Mouse (Mus musculus) liver, adult 2 months (tissue): Measurements from ENCODE around the gene Nrg3. TPM values are rescaled to one million over a fixed set of nuclear protein-coding genes. Genes with fewer than 3 reads are reported as not detected.
"Not testable (repeated sequence)": the region's sequence is repeated elsewhere in the genome, so short reads cannot be mapped to it uniquely, and the experiment has no call there.

ENCODE experiments used
- DNase-seq: peaks from one replicate; pipeline ENCODE4 v3.0.0-alpha.2; 2011; ENCODE audit warnings: low read depth, low spot score; ENCODE audit errors: extremely low read depth
- H3K27ac ChIP-seq: fragments of 200-500 bp; replicated peaks from 2 replicates; pipeline ENCODE4 v1.5.1; 2012; ENCODE audit warnings: low read depth, mild to moderate bottlenecking, control low read depth, inconsistent platforms, low read length; ENCODE audit not compliant: insufficient read depth
- H3K27me3 ChIP-seq: fragments of 200-500 bp; 2 replicates; pipeline ENCODE4 v1.6.1; 2012; ENCODE audit warnings: mild to moderate bottlenecking, moderate library complexity, low read length, inconsistent platforms; ENCODE audit not compliant: control insufficient read depth, insufficient read depth
- H3K36me3 ChIP-seq: fragments of 200-500 bp; 2 replicates; pipeline ENCODE4 v1.6.1; 2012; ENCODE audit warnings: low read length, inconsistent platforms; ENCODE audit not compliant: control insufficient read depth, insufficient read depth
- H3K4me1 ChIP-seq: fragments of 200-500 bp; 2 replicates; pipeline ENCODE4 v1.6.1; 2011; ENCODE audit warnings: low read length; ENCODE audit not compliant: control insufficient read depth, insufficient read depth
- H3K4me3 ChIP-seq: fragments of 200-500 bp; 2 replicates; pipeline ENCODE4 v1.5.1; 2011; ENCODE audit warnings: low read depth, mild to moderate bottlenecking, control low read depth, low read length, moderate library complexity; ENCODE audit not compliant: insufficient read depth
- H3K79me2 ChIP-seq: fragments of 200-500 bp; 2 replicates; pipeline ENCODE4 v1.6.1; 2012; ENCODE audit warnings: inconsistent platforms, mild to moderate bottlenecking, low read length, moderate library complexity; ENCODE audit not compliant: control insufficient read depth, insufficient read depth
- H3K9ac ChIP-seq: fragments of 200-500 bp; 2 replicates; pipeline ENCODE4 v1.6.1; 2012; ENCODE audit warnings: low read depth, mild to moderate bottlenecking, control low read depth, inconsistent platforms, low read length
- CTCF ChIP-seq: fragments of 200-500 bp; IDR thresholded peaks from 2 replicates; pipeline ENCODE4 v1.5.1; 2011; ENCODE audit warnings: low read depth, low read length, control low read depth
- POLR2A ChIP-seq: fragments of 200-500 bp; IDR thresholded peaks from 2 replicates; pipeline ENCODE4 v1.6.1; 2011; ENCODE audit warnings: low read length, control low read depth; ENCODE audit not compliant: insufficient read depth; ENCODE audit errors: extremely low read depth
- WGBS: fragments of 180-500 bp; shearing (Covaris S2); methylation state at CpG from one replicate; pipeline ENCODE4 v1.1.7; 2018; 5-methylcytosine and 5-hydroxymethylcytosine counted together
- polyA plus RNA-seq: library from polyadenylated mRNA; depleted of rRNA; stranded (reverse); fragments of >200 nt; gene quantifications from 2 replicates; pipeline ENCODE4 v1.2.3, GENCODE M21; 2012
- total RNA-seq: library from RNA; depleted of rRNA; stranded (reverse); fragments of >200 nt; gene quantifications from 2 replicates; pipeline ENCODE4 v1.2.3, GENCODE M21; 2014

Nrg3 gene
- total and polyA plus RNA-seq, 2 experiments = not detected

GRCm38 (mm10) chr14:39173709-39174108 is 299.2 kb downstream of the Nrg3 start:
- TF ChIP-seq CTCF (no peak), POLR2A (no peak)
- WGBS = 69% methylated on average over 2 of the region's 2 CpGs
- H3K79me2 ChIP-seq = no peaks in the 10 kb centered on the region
- H3K9ac ChIP-seq = no peak overlapping the region
- H3K4me3 ChIP-seq = no peak overlapping the region
- H3K27ac ChIP-seq = no peak overlapping the region
- DNase-seq = no peak
- H3K36me3 ChIP-seq = no peaks in the 10 kb centered on the region
- no peaks in the 10 kb centered on the region for H3K4me1 ChIP-seq
- H3K27me3 ChIP-seq = no peaks in the 10 kb centered on the region

GRCm38 (mm10) chr14:39160140-39160539 is 312.7 kb downstream of the Nrg3 start:
- DNase-seq = no peak

GRCm38 (mm10) chr14:39155462-39155861 is 317.4 kb downstream of the Nrg3 start:
- H3K9ac ChIP-seq = no peak overlapping the region
- no peaks in the 10 kb centered on the region for H3K4me1 ChIP-seq
- H3K27ac ChIP-seq = no peak overlapping the region
- DNase-seq = no peak
- TF ChIP-seq CTCF (no peak), POLR2A (no peak)
- H3K36me3 ChIP-seq = no peaks in the 10 kb centered on the region
- H3K79me2 ChIP-seq = no peaks in the 10 kb centered on the region
- WGBS = 26% methylated on average over 1 of the region's 1 CpGs
- no peak overlapping the region for H3K4me3 ChIP-seq
- no peaks in the 10 kb centered on the region for H3K27me3 ChIP-seq

More at GRCm38 (mm10) chr14:39160140-39160539, 312.7 kb downstream of the Nrg3 start:
- WGBS = 63% methylated on average over 3 of the region's 3 CpGs
- H3K4me3 ChIP-seq = no peak overlapping the region
- no peak overlapping the region for H3K9ac ChIP-seq
- no peak overlapping the region for H3K27ac ChIP-seq
- H3K79me2 ChIP-seq = no peaks in the 10 kb centered on the region
- H3K36me3 ChIP-seq = no peaks in the 10 kb centered on the region
- no peaks in the 10 kb centered on the region for H3K27me3 ChIP-seq
- TF ChIP-seq CTCF (no peak), POLR2A (no peak)
- no peaks in the 10 kb centered on the region for H3K4me1 ChIP-seq

GRCm38 (mm10) chr14:39129766-39130165 is 343.1 kb downstream of the Nrg3 start:
- Histone ChIP-seq H3K27me3 (no peaks in the 10 kb centered on the region), H3K4me3 (no peak overlapping the region), H3K27ac (no peak overlapping the region), H3K36me3 (no peaks in the 10 kb centered on the region), H3K79me2 (no peaks in the 10 kb centered on the region), H3K9ac (no peak overlapping the region), H3K4me1 (no peaks in the 10 kb centered on the region)
- 75% methylated on average over 2 of the region's 2 CpGs for WGBS
- no peak for TF ChIP-seq POLR2A
- TF ChIP-seq CTCF = no peak
- no peak for DNase-seq

GRCm38 (mm10) chr14:39117977-39118376 is 354.9 kb downstream of the Nrg3 start:
- TF ChIP-seq CTCF (no peak), POLR2A (no peak)
- H3K79me2 ChIP-seq = no peaks in the 10 kb centered on the region
- no peaks in the 10 kb centered on the region for H3K27me3 ChIP-seq
- H3K27ac ChIP-seq = no peak overlapping the region
- H3K4me1 ChIP-seq = no peaks in the 10 kb centered on the region
- H3K9ac ChIP-seq = no peak overlapping the region
- no peaks in the 10 kb centered on the region for H3K36me3 ChIP-seq
- no peak for DNase-seq
- whole genome bisulfite sequencing = 35% methylated on average over 3 of the region's 3 CpGs
- H3K4me3 ChIP-seq = no peak overlapping the region

- not testable (repeated sequence) for H3K4me1 ChIP-seq, H3K79me2 ChIP-seq, H3K36me3 ChIP-seq, H3K27ac ChIP-seq, H3K27me3 ChIP-seq, DNase-seq, H3K4me3 ChIP-seq, H3K9ac ChIP-seq
- 73% methylated on average over 3 of the region's 3 CpGs for WGBS
These were observed 356.2 kb downstream of the Nrg3 start for GRCm38 (mm10) chr14:39116522-39117231.
